Mouse (Mus musculus) stomach, embryonic 16.5 days (tissue): ENCODE measurements around the gene Ddr2. TPM values are rescaled to one million over a fixed set of nuclear protein-coding genes. Genes with fewer than 3 reads are reported as not detected.

ENCODE experiments used
- ATAC-seq: fragments of 200-750 bp; cut with Nextera tagmentation; 2 replicates; pipeline ENCODE4 v1.8.0; 2017; ENCODE audit warnings: moderate number of reproducible peaks, moderate TSS enrichment; ENCODE audit not compliant: insufficient read depth, low FRiP score
- H3K27ac ChIP-seq: fragments of 300-500 bp; sonication (generic); 2 replicates; pipeline ENCODE4 v1.5.1; 2014; ENCODE audit warnings: low read length
- H3K27me3 ChIP-seq: fragments of 300-500 bp; sonication (generic); 2 replicates; pipeline ENCODE4 v1.6.1; 2014; ENCODE audit warnings: low read length, control low read depth, mixed read lengths; ENCODE audit not compliant: control insufficient read depth, insufficient read depth
- H3K36me3 ChIP-seq: fragments of 300-500 bp; sonication (generic); 2 replicates; pipeline ENCODE4 v1.6.1; 2014; ENCODE audit warnings: low read length; ENCODE audit not compliant: control insufficient read depth, insufficient read depth
- H3K4me1 ChIP-seq: fragments of 300-500 bp; sonication (generic); 2 replicates; pipeline ENCODE4 v1.6.1; 2014; ENCODE audit warnings: low read length, control low read depth, mixed read lengths; ENCODE audit not compliant: control insufficient read depth, insufficient read depth
- H3K4me2 ChIP-seq: fragments of 300-500 bp; sonication (generic); 2 replicates; pipeline ENCODE4 v1.6.1; 2014; ENCODE audit warnings: low read depth, low read length, mixed read lengths
- H3K4me3 ChIP-seq: fragments of 300-500 bp; sonication (generic); replicated peaks from 2 replicates; pipeline ENCODE4 v1.5.1; 2014; ENCODE audit warnings: mild to moderate bottlenecking, low read length
- H3K9ac ChIP-seq: fragments of 300-500 bp; sonication (generic); 2 replicates; pipeline ENCODE4 v1.6.1; 2014; ENCODE audit warnings: low read length
- H3K9me3 ChIP-seq: fragments of 300-500 bp; sonication (generic); replicated peaks from 2 replicates; pipeline ENCODE4 v1.6.1; 2016; ENCODE audit warnings: low read length, control low read depth; ENCODE audit not compliant: control insufficient read depth
- WGBS: fragments of 180-500 bp; shearing (Covaris S2); extraction: QIAGEN DNeasy Blood & Tissue Kit; methylation state at CpG from one replicate; pipeline ENCODE4 v1.1.7; 2014; 5-methylcytosine and 5-hydroxymethylcytosine counted together
- polyA plus RNA-seq: library from polyadenylated mRNA; unstranded; fragments of >200 nt; fragmentation: Nextera tagmentation; extraction: Ambion mirVana; gene quantifications from 2 replicates; pipeline ENCODE4 v1.2.1, GENCODE M21; 2015

The Ddr2 gene
- polyA plus RNA-seq, 1 experiment from 2014 or later = 57.1 TPM

GRCm38 (mm10) chr1:170056214-170056613 is 54.3 kb downstream of the Ddr2 start:
- no peak for ATAC-seq
- 61% methylated on average over 6 of the region's 6 CpGs for WGBS
- Histone ChIP-seq H3K27ac (no peak overlapping the region), H3K9me3 (no peaks in the 10 kb centered on the region), H3K4me2 (no peak overlapping the region), H3K4me3 (no peak overlapping the region), H3K4me1 (no peaks in the 10 kb centered on the region; the same call in 1 of the 2 replicates), H3K9ac (no peak overlapping the region), H3K27me3 (no peaks in the 10 kb centered on the region), H3K36me3 (no peaks in the 10 kb centered on the region)

- H3K27ac ChIP-seq = no peak overlapping the region
- H3K27me3 ChIP-seq = no peaks in the 10 kb centered on the region
- H3K4me3 ChIP-seq = no peak overlapping the region
- no peaks in the 10 kb centered on the region for H3K36me3 ChIP-seq
- no peak for ATAC-seq
- H3K9me3 ChIP-seq = no peaks in the 10 kb centered on the region
- H3K4me1 ChIP-seq = no peaks in the 10 kb centered on the region; the same call in 1 of the 2 replicates
- WGBS = 67% methylated on average over 1 of the region's 1 CpGs
- no peak overlapping the region for H3K4me2 ChIP-seq
- no peak overlapping the region for H3K9ac ChIP-seq
Measured at GRCm38 (mm10) chr1:170052469-170053065, 58.0 kb downstream of the Ddr2 start.

- no peaks in the 10 kb centered on the region; the same call in 1 of the 2 replicates for H3K4me1 ChIP-seq
- no peak overlapping the region for H3K9ac ChIP-seq
- H3K4me2 ChIP-seq = no peak overlapping the region
- no peak overlapping the region for H3K27ac ChIP-seq
- 44% methylated on average over 5 of the region's 5 CpGs for WGBS
- ATAC-seq = no peak
- H3K36me3 ChIP-seq = no peaks in the 10 kb centered on the region
- no peaks in the 10 kb centered on the region for H3K9me3 ChIP-seq
- H3K27me3 ChIP-seq = no peaks in the 10 kb centered on the region
- no peak overlapping the region for H3K4me3 ChIP-seq
Measured at GRCm38 (mm10) chr1:170051631-170052177, 58.9 kb downstream of the Ddr2 start.

GRCm38 (mm10) chr1:170048434-170048833 is 62.1 kb downstream of the Ddr2 start:
- Histone ChIP-seq H3K4me2 (no peak overlapping the region), H3K36me3 (no peaks in the 10 kb centered on the region), H3K9ac (no peak overlapping the region), H3K4me1 (no peaks in the 10 kb centered on the region; the same call in 1 of the 2 replicates), H3K9me3 (no peaks in the 10 kb centered on the region), H3K27me3 (no peaks in the 10 kb centered on the region), H3K27ac (no peak overlapping the region), H3K4me3 (no peak overlapping the region)
- ATAC-seq = no peak
- 81% methylated on average over 4 of the region's 4 CpGs for WGBS

GRCm38 (mm10) chr1:170044726-170045471 is 65.7 kb downstream of the Ddr2 start:
- no peak overlapping the region for H3K9ac ChIP-seq

GRCm38 (mm10) chr1:170043753-170044152 is 66.8 kb downstream of the Ddr2 start:
- H3K27me3 ChIP-seq = no peaks in the 10 kb centered on the region
- no peak for ATAC-seq
- H3K27ac ChIP-seq = no peak overlapping the region
- no peak overlapping the region for H3K4me2 ChIP-seq
- no peak overlapping the region for H3K4me3 ChIP-seq
- H3K9ac ChIP-seq = no peak overlapping the region
- H3K9me3 ChIP-seq = no peaks in the 10 kb centered on the region
- no peaks in the 10 kb centered on the region for H3K36me3 ChIP-seq
- no peaks in the 10 kb centered on the region for H3K4me1 ChIP-seq

More at GRCm38 (mm10) chr1:170044726-170045471, 65.7 kb downstream of the Ddr2 start:
- Histone ChIP-seq H3K27me3 (no peaks in the 10 kb centered on the region), H3K9me3 (no peaks in the 10 kb centered on the region), H3K4me3 (no peak overlapping the region), H3K27ac (no peak overlapping the region), H3K4me2 (no peak overlapping the region), H3K36me3 (no peaks in the 10 kb centered on the region), H3K4me1 (no peaks in the 10 kb centered on the region)
- no peak for ATAC-seq
- 71% methylated on average over 9 of the region's 9 CpGs for WGBS

GRCm38 (mm10) chr1:170042996-170043395 is 67.6 kb downstream of the Ddr2 start:
- H3K9me3 ChIP-seq = no peaks in the 10 kb centered on the region
- no peak overlapping the region for H3K9ac ChIP-seq
- 90% methylated on average over 5 of the region's 5 CpGs for whole genome bisulfite sequencing
- H3K4me2 ChIP-seq = no peak overlapping the region
- no peaks in the 10 kb centered on the region for H3K36me3 ChIP-seq
- ATAC-seq = no peak
- H3K4me3 ChIP-seq = no peak overlapping the region
- H3K27me3 ChIP-seq = no peaks in the 10 kb centered on the region
- no peak overlapping the region for H3K27ac ChIP-seq
- no peaks in the 10 kb centered on the region for H3K4me1 ChIP-seq

GRCm38 (mm10) chr1:170039402-170039801 is 71.2 kb downstream of the Ddr2 start:
- no peak overlapping the region for H3K4me3 ChIP-seq
- H3K9ac ChIP-seq = no peak overlapping the region
- no peaks in the 10 kb centered on the region for H3K27me3 ChIP-seq
- no peak overlapping the region for H3K4me2 ChIP-seq
- H3K4me1 ChIP-seq = no peaks in the 10 kb centered on the region
- no peaks in the 10 kb centered on the region for H3K9me3 ChIP-seq
- no peak overlapping the region for H3K27ac ChIP-seq
- no peak for ATAC-seq
- 71% methylated on average over 4 of the region's 4 CpGs for WGBS
- H3K36me3 ChIP-seq = no peaks in the 10 kb centered on the region

GRCm38 (mm10) chr1:170035575-170035974 is 75.0 kb downstream of the Ddr2 start:
- Histone ChIP-seq H3K27ac (no peak overlapping the region), H3K27me3 (no peaks in the 10 kb centered on the region), H3K4me1 (no peaks in the 10 kb centered on the region), H3K4me3 (no peak overlapping the region), H3K9ac (no peak overlapping the region), H3K4me2 (no peak overlapping the region), H3K36me3 (no peaks in the 10 kb centered on the region), H3K9me3 (no peaks in the 10 kb centered on the region)
- no peak for ATAC-seq
- WGBS = 69% methylated on average over 3 of the region's 3 CpGs
